Mouse (Mus musculus) kidney, postnatal 0 days (tissue): ENCODE results near the gene Atxn10. TPM values are rescaled to one million over a fixed set of nuclear protein-coding genes. Genes with fewer than 3 reads are reported as not detected.

Experiments
- ATAC-seq: fragments of 200-750 bp; cut with Nextera tagmentation; replicated peaks from 2 replicates; pipeline ENCODE4 v1.8.0; 2017; ENCODE audit warnings: low read depth, moderate number of reproducible peaks, moderate TSS enrichment, moderate library complexity; ENCODE audit not compliant: low FRiP score
- DNase-seq: peaks from one replicate; pipeline ENCODE4 v3.0.0-alpha.2; 2016; ENCODE audit warnings: low spot score
- H3K27ac ChIP-seq: fragments of 300-500 bp; sonication (generic); 2 replicates; pipeline ENCODE4 v1.5.1; 2014; ENCODE audit warnings: mild to moderate bottlenecking
- H3K27me3 ChIP-seq: fragments of 300-500 bp; sonication (generic); 2 replicates; pipeline ENCODE4 v1.6.1; 2014; ENCODE audit warnings: low read length, mixed read lengths; ENCODE audit not compliant: insufficient read depth
- H3K36me3 ChIP-seq: fragments of 300-500 bp; sonication (generic); 2 replicates; pipeline ENCODE4 v1.6.1; 2014; ENCODE audit warnings: low read length, mixed read lengths; ENCODE audit not compliant: insufficient read depth
- H3K4me1 ChIP-seq: fragments of 300-500 bp; sonication (generic); replicated peaks from 2 replicates; pipeline ENCODE4 v1.6.1; 2014; ENCODE audit warnings: antibody characterized with exemption, low read length, mixed read lengths; ENCODE audit not compliant: insufficient read depth
- H3K4me2 ChIP-seq: fragments of 300-500 bp; sonication (generic); 2 replicates; pipeline ENCODE4 v1.6.1; 2014; ENCODE audit warnings: mild to moderate bottlenecking, low read length, moderate library complexity, mixed read lengths
- H3K4me3 ChIP-seq: fragments of 300-500 bp; sonication (generic); replicated peaks from 2 replicates; pipeline ENCODE4 v1.5.1; 2014; ENCODE audit warnings: low read depth, low read length
- H3K9ac ChIP-seq: fragments of 300-500 bp; sonication (generic); 2 replicates; pipeline ENCODE4 v1.6.1; 2014; ENCODE audit warnings: low read depth, low read length
- H3K9me3 ChIP-seq: fragments of 300-500 bp; sonication (generic); replicated peaks from 2 replicates; pipeline ENCODE4 v1.6.1; 2016; ENCODE audit warnings: low read length, inconsistent platforms, mixed read lengths
- CTCF ChIP-seq: IDR thresholded peaks from 2 replicates; pipeline ENCODE4 v1.5.1; 2016; ENCODE audit warnings: antibody characterized with exemption, low read depth, mild to moderate bottlenecking, moderate library complexity
- WGBS: fragments of 180-500 bp; shearing (Covaris S2); extraction: QIAGEN DNeasy Blood & Tissue Kit; methylation state at CpG from one replicate; pipeline ENCODE4 v1.1.7; 2014; 5-methylcytosine and 5-hydroxymethylcytosine counted together
- polyA plus RNA-seq: library from polyadenylated mRNA; unstranded; fragments of >200 nt; fragmentation: Nextera tagmentation; extraction: Ambion mirVana; gene quantifications from 2 replicates; pipeline ENCODE4 v1.2.1, GENCODE M21; 2015

The Atxn10 gene
- polyA plus RNA-seq, 1 experiment from 2014 or later: 215 TPM

DNA sequence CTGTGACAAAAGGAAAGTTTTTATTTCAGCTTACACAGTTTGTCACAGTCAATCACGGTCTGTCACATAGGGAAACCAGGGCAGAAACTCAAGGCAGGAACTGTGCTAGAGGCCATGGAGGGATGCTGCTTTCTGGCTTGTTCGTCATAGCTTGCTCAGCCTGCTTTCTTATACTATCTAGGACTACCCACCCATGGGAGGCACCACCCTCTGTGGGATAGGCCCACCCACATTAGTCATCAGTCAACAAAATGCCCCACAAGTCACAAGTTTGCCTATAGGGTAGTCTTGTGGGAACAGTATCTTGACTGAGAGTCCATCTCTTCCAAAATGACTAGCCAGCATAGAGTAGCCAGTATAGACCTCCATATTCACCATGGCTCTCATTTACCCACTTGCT is 6.2 kb downstream of the Atxn10 start:
- WGBS: 97% methylated on average over 2 of the region's 2 CpGs
- DNase-seq: no peak
- no peak for ATAC-seq

DNA sequence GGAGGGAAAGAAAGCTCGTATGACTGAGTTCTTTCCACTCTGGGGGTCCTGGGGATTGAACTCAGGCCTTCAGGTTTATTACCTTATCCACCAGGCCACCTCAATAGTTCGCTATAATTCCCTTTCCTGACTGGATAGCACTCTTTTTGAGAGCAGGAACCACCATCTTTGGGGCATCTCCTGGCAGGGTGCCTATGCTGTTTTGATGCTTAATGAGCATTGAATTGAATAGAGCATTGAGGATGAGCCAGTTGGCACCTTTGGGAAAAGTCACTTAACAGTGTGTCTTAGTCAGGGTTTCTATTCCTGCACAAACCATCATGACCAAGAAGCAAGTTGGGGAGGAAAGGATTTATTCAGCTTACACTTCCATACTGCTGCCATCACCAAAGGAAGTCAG is 8.6 kb downstream of the Atxn10 start:
- H3K9me3 ChIP-seq: no peaks in the 10 kb centered on the region
- 61% methylated on average over 2 of the region's 2 CpGs for WGBS
- ATAC-seq (no peak), DNase-seq (no peak)
- H3K4me3 ChIP-seq: no peak overlapping the region
- H3K4me1 ChIP-seq: no peaks in the 10 kb centered on the region
- no peak overlapping the region for H3K4me2 ChIP-seq
- no peaks in the 10 kb centered on the region for H3K36me3 ChIP-seq
- TF ChIP-seq CTCF: no peak
- H3K27me3 ChIP-seq: no peaks in the 10 kb centered on the region
- no peak overlapping the region for H3K27ac ChIP-seq
- H3K9ac ChIP-seq: no peak overlapping the region

More for the DNA sequence above, 6.2 kb downstream of the Atxn10 start:
- H3K9ac ChIP-seq: no peak overlapping the region
- H3K27ac ChIP-seq: no peak overlapping the region
- H3K4me2 ChIP-seq: no peak overlapping the region
- H3K9me3 ChIP-seq: no peaks in the 10 kb centered on the region
- no peak for TF ChIP-seq CTCF
- H3K4me3 ChIP-seq: no peak overlapping the region
- no peaks in the 10 kb centered on the region; the same call in 1 of the 2 replicates for H3K4me1 ChIP-seq
- H3K36me3 ChIP-seq: no peaks in the 10 kb centered on the region
- H3K27me3 ChIP-seq: no peaks in the 10 kb centered on the region

DNA sequence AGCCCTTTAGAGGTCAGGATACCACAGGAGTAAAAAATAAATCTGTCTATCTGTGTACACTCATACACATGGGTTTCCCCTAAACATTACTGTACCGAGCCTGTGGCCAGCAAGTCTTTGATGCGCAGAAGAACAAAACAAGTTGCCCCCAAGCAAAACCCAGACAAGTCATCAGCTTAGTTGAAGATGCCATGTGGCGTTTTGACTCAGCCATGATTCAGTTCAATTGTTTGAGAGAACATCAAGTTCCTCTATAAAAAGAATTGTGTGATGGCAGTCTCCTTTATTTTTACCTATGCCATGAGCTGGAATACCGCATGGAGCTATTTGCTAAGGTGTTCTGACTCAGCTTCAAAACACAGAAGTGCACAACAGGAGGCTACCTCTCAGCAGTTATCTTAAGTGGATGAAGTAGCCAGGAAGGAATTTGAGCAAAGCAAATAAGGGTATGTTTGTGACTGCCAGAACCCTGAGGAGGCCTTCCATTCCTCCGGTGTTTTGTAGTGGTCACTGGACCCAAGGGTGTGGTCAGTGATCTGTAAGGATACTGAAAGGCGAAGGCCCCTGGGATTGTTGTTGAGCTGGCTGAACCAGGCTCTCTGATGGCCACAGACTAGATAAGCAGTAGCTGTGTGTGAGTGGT is 11.1 kb downstream of the Atxn10 start:
- 86% methylated on average over 6 of the region's 6 CpGs for WGBS
- Histone ChIP-seq H3K4me3 (no peak overlapping the region), H3K27me3 (no peaks in the 10 kb centered on the region), H3K27ac (no peak overlapping the region), H3K4me2 (no peak overlapping the region), H3K4me1 (no peaks in the 10 kb centered on the region), H3K9me3 (no peaks in the 10 kb centered on the region), H3K36me3 (no peaks in the 10 kb centered on the region), H3K9ac (no peak overlapping the region)
- DNase-seq (no peak), ATAC-seq (no peak)
- TF ChIP-seq CTCF: no peak

DNA sequence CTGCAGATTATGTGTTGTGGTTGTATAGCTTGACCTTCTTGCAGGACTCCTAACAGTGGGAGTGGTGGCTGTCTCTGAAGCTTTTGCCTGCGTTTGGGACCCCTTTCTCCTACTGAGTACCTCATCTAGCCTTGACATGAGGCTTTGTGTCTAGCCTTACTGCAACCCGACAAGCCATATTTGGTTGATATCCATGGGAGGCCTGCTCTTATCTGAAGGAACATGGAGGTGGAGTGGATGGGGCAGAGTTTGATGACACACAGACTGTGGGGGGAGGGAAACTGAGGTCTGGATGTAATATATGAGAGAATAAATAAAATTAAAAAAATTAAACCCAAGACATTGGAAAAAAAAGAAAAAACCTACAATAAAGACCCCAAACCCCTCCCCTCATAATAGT is 14.1 kb downstream of the Atxn10 start:
- TF ChIP-seq CTCF: no peak
- WGBS: 87% methylated on average over 2 of the region's 2 CpGs

DNA sequence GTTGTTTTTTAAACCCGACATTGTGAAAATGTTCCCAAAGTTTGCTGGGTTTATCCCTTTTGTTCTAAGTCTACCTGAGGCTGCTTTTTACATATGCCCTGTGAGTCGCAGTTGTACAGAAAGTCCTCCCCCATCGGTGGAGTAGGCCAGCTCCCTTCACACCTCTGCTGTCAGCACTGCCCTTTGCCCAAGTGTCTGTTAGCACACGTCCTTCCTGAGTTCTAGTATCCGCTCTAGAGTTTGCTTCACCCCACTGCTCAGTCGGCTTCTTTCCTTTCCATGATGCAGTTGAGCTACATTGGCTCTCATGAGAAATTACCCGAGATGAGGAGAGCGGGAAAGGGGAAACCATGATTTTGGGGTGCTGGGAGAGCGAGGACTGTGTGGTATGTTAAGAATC is 18.0 kb downstream of the Atxn10 start:
- no peak for DNase-seq
- no peaks in the 10 kb centered on the region for H3K9me3 ChIP-seq
- WGBS: 84% methylated on average over 9 of the region's 9 CpGs
- no peak for TF ChIP-seq CTCF
- H3K4me1 ChIP-seq: no peaks in the 10 kb centered on the region
- H3K9ac ChIP-seq: no peak overlapping the region
- H3K27ac ChIP-seq: no peak overlapping the region
- H3K4me3 ChIP-seq: no peak overlapping the region
- no peaks in the 10 kb centered on the region for H3K36me3 ChIP-seq
- H3K4me2 ChIP-seq: no peak overlapping the region
- no peaks in the 10 kb centered on the region for H3K27me3 ChIP-seq
- ATAC-seq: no peak

More for the DNA sequence above, 14.1 kb downstream of the Atxn10 start:
- Histone ChIP-seq H3K27me3 (no peaks in the 10 kb centered on the region), H3K4me3 (no peak overlapping the region), H3K36me3 (no peaks in the 10 kb centered on the region), H3K4me2 (no peak overlapping the region), H3K9me3 (no peaks in the 10 kb centered on the region), H3K9ac (no peak overlapping the region), H3K4me1 (no peaks in the 10 kb centered on the region), H3K27ac (no peak overlapping the region)
- ATAC-seq (no peak), DNase-seq (no peak)

DNA sequence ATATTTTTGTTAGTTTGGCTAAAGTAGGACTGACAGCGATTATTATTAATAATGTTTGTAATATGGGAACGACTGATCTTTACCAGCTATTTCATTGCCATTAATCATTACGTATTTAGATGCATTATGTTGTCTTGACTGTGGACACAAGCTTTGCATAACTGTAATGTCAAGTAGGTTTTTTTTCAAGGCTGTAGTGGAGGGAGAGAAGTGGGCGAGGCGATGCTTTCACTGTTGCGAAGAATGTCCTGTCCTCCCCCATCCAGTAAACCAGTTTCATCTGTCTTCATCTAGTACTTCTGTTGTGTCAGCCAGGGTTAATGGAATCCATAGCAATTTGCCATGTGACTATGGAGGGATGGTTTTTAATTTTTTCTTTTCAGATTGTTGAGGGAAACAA is 20.1 kb downstream of the Atxn10 start:
- Histone ChIP-seq H3K4me3 (no peak overlapping the region), H3K27ac (no peak overlapping the region), H3K4me1 (no peaks in the 10 kb centered on the region), H3K9ac (no peak overlapping the region), H3K4me2 (no peak overlapping the region), H3K9me3 (no peaks in the 10 kb centered on the region), H3K27me3 (no peaks in the 10 kb centered on the region), H3K36me3 (0 out of 2 replicates have a peak, but pooled peaks cover 6% of the 10 kb centered on the region)
- WGBS: 59% methylated on average over 6 of the region's 6 CpGs
- TF ChIP-seq CTCF: no peak
- no peak for ATAC-seq
- peak; percentile 62 for DNase-seq
